Mouse (Mus musculus): ENCODE measurements around the gene Cpsf3. TPM values are rescaled to one million over a fixed set of nuclear protein-coding genes. Genes with fewer than 3 reads are reported as not detected.

Cpsf3 gene
- polyA plus RNA-seq, 1 experiment from 2014 or later = 120 TPM

DNA sequence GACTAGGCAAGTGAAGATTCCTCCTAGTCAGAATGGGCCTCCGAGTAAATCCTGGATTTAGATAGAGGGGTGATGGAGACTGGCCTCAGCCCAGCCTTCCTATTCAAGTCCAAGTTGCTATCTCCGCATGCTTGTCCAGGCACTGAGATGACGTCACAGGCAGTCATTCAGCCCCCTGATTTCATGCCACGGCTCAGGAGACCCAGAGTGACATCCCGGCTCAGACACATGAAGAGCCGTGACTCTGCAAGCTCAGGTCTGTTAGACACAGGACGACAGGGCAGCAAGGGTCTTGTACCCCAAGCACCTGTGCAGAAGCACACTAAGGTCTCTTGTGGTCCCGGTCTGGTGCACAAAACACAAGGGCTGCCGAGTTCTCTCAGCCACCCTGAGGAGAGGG, 37.7 kb downstream of the Cpsf3 start:
- Histone ChIP-seq H3K27me3 (ENCODE audit: control insufficient read depth, insufficient read depth, low read length) (no peaks in the 10 kb centered on the region), H3K27ac (ENCODE audit: low read depth, low read length) (no peak overlapping the region), H3K9me3 (ENCODE audit: control insufficient read depth, low read length) (no peaks in the 10 kb centered on the region), H3K4me3 (ENCODE audit: low read length) (no peak overlapping the region), H3K4me1 (ENCODE audit: control insufficient read depth, insufficient read depth, low read length) (no peaks in the 10 kb centered on the region), H3K9ac (ENCODE audit: low read depth, low read length) (no peak overlapping the region), H3K4me2 (replicated peaks; ENCODE audit: low read depth, low read length) (no peak overlapping the region), H3K36me3 (ENCODE audit: control insufficient read depth, insufficient read depth, low read length) (peaks cover 54% of the 10 kb centered on the region)
- 87% methylated on average over 9 of the region's 9 CpGs for WGBS
- no peak for ATAC-seq (ENCODE audit: low FRiP score, low TSS enrichment)

DNA sequence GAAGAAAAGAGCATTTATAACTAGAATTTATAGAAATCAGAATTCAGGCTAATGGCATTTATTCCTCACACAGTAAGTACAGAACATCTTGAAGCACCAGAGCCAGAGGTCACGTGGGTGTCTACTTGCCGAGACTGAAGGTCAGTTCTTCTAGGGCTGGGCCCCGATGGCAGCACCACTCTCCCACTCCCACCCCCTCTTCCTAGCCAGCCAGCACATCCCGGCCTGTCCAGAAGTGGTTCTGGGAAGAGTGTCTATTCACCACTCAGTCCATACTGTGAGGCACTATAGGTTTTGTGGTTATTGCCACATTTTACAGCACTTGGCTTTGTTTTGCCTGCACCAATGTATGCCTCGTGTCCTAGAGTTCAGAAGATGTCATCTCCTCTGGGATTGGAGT, 38.9 kb downstream of the Cpsf3 start:
- H3K36me3 ChIP-seq (ENCODE audit: control insufficient read depth, insufficient read depth, low read length) = peaks cover 62% of the 10 kb centered on the region
- H3K4me3 ChIP-seq (ENCODE audit: low read length) = no peak overlapping the region
- ATAC-seq (ENCODE audit: low FRiP score, low TSS enrichment) = no peak

DNA sequence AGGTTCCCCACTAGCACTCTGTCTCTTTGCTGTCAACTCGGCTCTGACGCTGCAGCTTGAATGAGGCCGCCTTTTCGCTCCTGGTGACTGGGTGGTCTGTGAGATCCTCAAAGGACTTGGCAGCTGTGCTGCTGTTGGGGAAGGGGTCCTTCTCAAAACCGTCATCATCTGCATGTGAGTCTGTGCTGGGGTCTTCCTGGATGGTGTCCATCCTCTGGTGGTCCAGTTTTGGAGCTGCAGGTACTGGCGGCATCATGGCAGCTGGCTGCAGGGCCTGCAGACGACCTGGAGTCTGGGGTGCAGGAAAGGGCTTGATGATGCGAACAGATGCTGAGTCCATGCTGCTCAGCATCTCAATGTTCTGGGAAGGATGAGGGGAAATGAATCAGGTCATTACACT, 40.1 kb downstream of the Cpsf3 start:
- H3K9ac ChIP-seq (ENCODE audit: low read depth, low read length) = no peak overlapping the region
- H3K4me3 ChIP-seq (ENCODE audit: low read length) = no peak overlapping the region
- ATAC-seq (ENCODE audit: low FRiP score, low TSS enrichment) = no peak
- no peak overlapping the region for H3K27ac ChIP-seq (ENCODE audit: low read depth, low read length)
- no peaks in the 10 kb centered on the region for H3K27me3 ChIP-seq (ENCODE audit: control insufficient read depth, insufficient read depth, low read length)
- no peak overlapping the region for H3K4me2 ChIP-seq (replicated peaks; ENCODE audit: low read depth, low read length)
- H3K36me3 ChIP-seq (ENCODE audit: control insufficient read depth, insufficient read depth, low read length) = peaks cover 72% of the 10 kb centered on the region
- H3K4me1 ChIP-seq (ENCODE audit: control insufficient read depth, insufficient read depth, low read length) = no peaks in the 10 kb centered on the region
- 90% methylated on average over 8 of the region's 8 CpGs for WGBS
- no peaks in the 10 kb centered on the region for H3K9me3 ChIP-seq (ENCODE audit: control insufficient read depth, low read length)

More for the DNA sequence above, 38.9 kb downstream of the Cpsf3 start:
- Histone ChIP-seq H3K4me1 (ENCODE audit: control insufficient read depth, insufficient read depth, low read length) (no peaks in the 10 kb centered on the region), H3K9me3 (ENCODE audit: control insufficient read depth, low read length) (no peaks in the 10 kb centered on the region), H3K27ac (ENCODE audit: low read depth, low read length) (no peak overlapping the region), H3K9ac (ENCODE audit: low read depth, low read length) (no peak overlapping the region), H3K27me3 (ENCODE audit: control insufficient read depth, insufficient read depth, low read length) (no peaks in the 10 kb centered on the region), H3K4me2 (replicated peaks; ENCODE audit: low read depth, low read length) (no peak overlapping the region)
- 79% methylated on average over 5 of the region's 5 CpGs for WGBS

- Histone ChIP-seq H3K36me3 (ENCODE audit: control insufficient read depth, insufficient read depth, low read length) (peaks cover 77% of the 10 kb centered on the region), H3K4me2 (replicated peaks; ENCODE audit: low read depth, low read length) (no peak overlapping the region), H3K9ac (ENCODE audit: low read depth, low read length) (no peak overlapping the region), H3K4me1 (ENCODE audit: control insufficient read depth, insufficient read depth, low read length) (no peaks in the 10 kb centered on the region), H3K4me3 (ENCODE audit: low read length) (no peak overlapping the region), H3K9me3 (ENCODE audit: control insufficient read depth, low read length) (no peaks in the 10 kb centered on the region), H3K27me3 (ENCODE audit: control insufficient read depth, insufficient read depth, low read length) (no peaks in the 10 kb centered on the region), H3K27ac (ENCODE audit: low read depth, low read length) (no peak overlapping the region)
- WGBS = 97% methylated on average over 3 of the region's 3 CpGs
- no peak for ATAC-seq (ENCODE audit: low FRiP score, low TSS enrichment)
These were observed 41.1 kb downstream of the Cpsf3 start for GRCm38 (mm10) chr12:21326325-21326724.

GRCm38 (mm10) chr12:21329661-21330400, 44.6 kb downstream of the Cpsf3 start:
- Histone ChIP-seq H3K4me3 (ENCODE audit: low read length) (no peak overlapping the region), H3K27ac (ENCODE audit: low read depth, low read length) (no peak overlapping the region), H3K4me1 (ENCODE audit: control insufficient read depth, insufficient read depth, low read length) (no peaks in the 10 kb centered on the region), H3K36me3 (ENCODE audit: control insufficient read depth, insufficient read depth, low read length) (peaks cover 83% of the 10 kb centered on the region), H3K27me3 (ENCODE audit: control insufficient read depth, insufficient read depth, low read length) (no peaks in the 10 kb centered on the region), H3K4me2 (replicated peaks; ENCODE audit: low read depth, low read length) (no peak overlapping the region), H3K9ac (ENCODE audit: low read depth, low read length) (no peak overlapping the region), H3K9me3 (ENCODE audit: control insufficient read depth, low read length) (no peaks in the 10 kb centered on the region)
- 93% methylated on average over 9 of the region's 9 CpGs for WGBS
- ATAC-seq (ENCODE audit: low FRiP score, low TSS enrichment) = no peak

DNA sequence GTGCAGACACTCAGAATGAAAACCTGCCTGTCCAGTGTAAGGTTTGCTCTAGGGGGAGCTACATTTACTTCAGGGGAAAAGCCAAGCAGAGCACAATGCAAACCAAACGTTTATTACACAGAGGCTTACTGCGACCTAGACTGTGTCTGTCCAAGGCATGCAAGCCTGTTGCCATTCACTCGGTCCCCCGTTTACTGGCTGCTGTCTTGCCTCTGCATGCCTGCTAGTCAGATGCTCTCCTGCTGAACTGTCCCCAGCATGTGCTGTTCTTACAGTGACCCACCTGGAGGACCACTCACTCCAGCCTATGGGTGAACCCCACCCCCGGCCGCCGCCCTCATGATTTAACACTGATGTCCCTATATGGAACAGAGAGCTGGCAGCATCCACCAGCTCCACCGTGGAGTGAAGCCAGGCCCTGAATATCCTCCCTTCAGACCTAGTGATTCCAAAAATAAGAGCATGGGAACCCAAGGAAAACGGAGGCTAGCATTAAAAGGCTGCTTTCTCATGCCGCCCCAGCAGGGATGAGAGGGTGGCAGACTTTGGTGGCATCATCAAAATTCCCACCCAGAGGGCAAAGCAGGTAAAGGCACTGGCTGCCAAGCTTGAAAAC, 45.9 kb downstream of the Cpsf3 start:
- no peak overlapping the region for H3K4me3 ChIP-seq (ENCODE audit: low read length)
- ATAC-seq (ENCODE audit: low FRiP score, low TSS enrichment) = no peak
- H3K27me3 ChIP-seq (ENCODE audit: control insufficient read depth, insufficient read depth, low read length) = no peaks in the 10 kb centered on the region
- H3K4me2 ChIP-seq (replicated peaks; ENCODE audit: low read depth, low read length) = no peak overlapping the region
- no peak overlapping the region for H3K9ac ChIP-seq (ENCODE audit: low read depth, low read length)
- no peak overlapping the region for H3K27ac ChIP-seq (ENCODE audit: low read depth, low read length)
- H3K4me1 ChIP-seq (ENCODE audit: control insufficient read depth, insufficient read depth, low read length) = no peaks in the 10 kb centered on the region
- WGBS = 90% methylated on average over 10 of the region's 10 CpGs
- H3K36me3 ChIP-seq (ENCODE audit: control insufficient read depth, insufficient read depth, low read length) = peaks cover 83% of the 10 kb centered on the region
- no peaks in the 10 kb centered on the region for H3K9me3 ChIP-seq (ENCODE audit: control insufficient read depth, low read length)

DNA sequence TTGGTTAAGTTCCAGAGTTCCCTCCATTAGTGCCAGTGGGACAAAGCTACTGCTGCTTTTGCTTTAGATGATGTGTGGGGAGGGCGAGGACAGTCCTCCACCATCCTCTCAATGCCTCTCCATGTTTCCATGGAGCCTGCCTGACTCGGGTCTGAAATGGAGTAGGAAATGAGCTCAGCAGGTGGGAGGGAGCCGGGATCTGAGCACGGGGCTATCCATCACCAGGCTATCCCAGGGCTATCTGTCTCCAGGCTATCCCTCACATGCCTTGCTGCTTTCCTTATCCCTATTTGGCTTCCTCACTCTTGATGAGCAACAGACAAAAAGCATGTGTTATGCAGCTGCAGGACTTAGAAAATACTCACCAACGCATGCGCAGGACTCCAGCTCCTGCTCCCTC, 46.5 kb downstream of the Cpsf3 start:
- Histone ChIP-seq H3K27ac (ENCODE audit: low read depth, low read length) (no peak overlapping the region), H3K27me3 (ENCODE audit: control insufficient read depth, insufficient read depth, low read length) (no peaks in the 10 kb centered on the region), H3K9ac (ENCODE audit: low read depth, low read length) (no peak overlapping the region), H3K36me3 (ENCODE audit: control insufficient read depth, insufficient read depth, low read length) (peaks cover 84% of the 10 kb centered on the region), H3K4me2 (replicated peaks; ENCODE audit: low read depth, low read length) (no peak overlapping the region), H3K9me3 (ENCODE audit: control insufficient read depth, low read length) (no peaks in the 10 kb centered on the region), H3K4me3 (ENCODE audit: low read length) (no peak overlapping the region), H3K4me1 (ENCODE audit: control insufficient read depth, insufficient read depth, low read length) (no peaks in the 10 kb centered on the region)
- ATAC-seq (ENCODE audit: low FRiP score, low TSS enrichment) = no peak
- WGBS = 85% methylated on average over 6 of the region's 6 CpGs

- no peak for ATAC-seq (ENCODE audit: low FRiP score, low TSS enrichment)
- no peak overlapping the region for H3K4me3 ChIP-seq (ENCODE audit: low read length)
- H3K9ac ChIP-seq (ENCODE audit: low read depth, low read length) = no peak overlapping the region
- no peaks in the 10 kb centered on the region for H3K9me3 ChIP-seq (ENCODE audit: control insufficient read depth, low read length)
- H3K4me2 ChIP-seq (replicated peaks; ENCODE audit: low read depth, low read length) = no peak overlapping the region
- no peak overlapping the region for H3K27ac ChIP-seq (ENCODE audit: low read depth, low read length)
- no peaks in the 10 kb centered on the region for H3K27me3 ChIP-seq (ENCODE audit: control insufficient read depth, insufficient read depth, low read length)
- WGBS = 92% methylated on average over 7 of the region's 7 CpGs
- no peaks in the 10 kb centered on the region for H3K4me1 ChIP-seq (ENCODE audit: control insufficient read depth, insufficient read depth, low read length)
- H3K36me3 ChIP-seq (ENCODE audit: control insufficient read depth, insufficient read depth, low read length) = peaks cover 77% of the 10 kb centered on the region
These were observed 47.8 kb downstream of the Cpsf3 start for GRCm38 (mm10) chr12:21333021-21333420.

GRCm38 (mm10) chr12:21333766-21334165, 48.6 kb downstream of the Cpsf3 start:
- H3K36me3 ChIP-seq (ENCODE audit: control insufficient read depth, insufficient read depth, low read length) = peaks cover 71% of the 10 kb centered on the region
- ATAC-seq (ENCODE audit: low FRiP score, low TSS enrichment) = no peak
- no peaks in the 10 kb centered on the region for H3K4me1 ChIP-seq (ENCODE audit: control insufficient read depth, insufficient read depth, low read length)
- no peaks in the 10 kb centered on the region for H3K27me3 ChIP-seq (ENCODE audit: control insufficient read depth, insufficient read depth, low read length)
- H3K9me3 ChIP-seq (ENCODE audit: control insufficient read depth, low read length) = no peaks in the 10 kb centered on the region
- H3K4me2 ChIP-seq (replicated peaks; ENCODE audit: low read depth, low read length) = no peak overlapping the region
- H3K27ac ChIP-seq (ENCODE audit: low read depth, low read length) = no peak overlapping the region
- no peak overlapping the region for H3K9ac ChIP-seq (ENCODE audit: low read depth, low read length)
- no peak overlapping the region for H3K4me3 ChIP-seq (ENCODE audit: low read length)
- 91% methylated on average over 5 of the region's 5 CpGs for WGBS
